Mouse (Mus musculus): ENCODE measurements around the gene Olfr792. TPM values are rescaled to one million over a fixed set of nuclear protein-coding genes. Genes with fewer than 3 reads are reported as not detected.

The Olfr792 gene
- 0.13 TPM for polyA plus RNA-seq (2014; fragmentation: Illumina TruSeq; extraction: RNeasy Lipid Tissue Mini Kit (QIAGEN cat#74804); ENCODE audit: low read depth, low replicate concordance)

GRCm38 (mm10) chr10:129538862-129539261 is at the start of gene Olfr792:
Olfr792 (plus strand) TSS chr10:129539162.

GRCm38 (mm10) chr10:129498192-129498591 is 40.8 kb upstream of the Olfr792 start, which contains the start of gene Olfr790:
Olfr790 (plus strand) TSS chr10:129498492.

GRCm38 (mm10) chr10:129521492-129521891 is 17.5 kb upstream of the Olfr792 start, which contains the start of gene Olfr791:
Olfr791 (plus strand) TSS chr10:129521792.

GRCm38 (mm10) chr10:129567355-129567754 is 28.4 kb downstream of the Olfr792 start, which contains the start of gene Olfr794:
Olfr794 (plus strand) TSS chr10:129567655.

Other genes starting within 250 kb of the Olfr792 start
- not detected for gene Olfr780, start 221.0 kb upstream of the Olfr792 start, polyA plus RNA-seq (2014; fragmentation: Illumina TruSeq; extraction: RNeasy Lipid Tissue Mini Kit (QIAGEN cat#74804); ENCODE audit: low read depth, low replicate concordance)
- gene Olfr781, start 210.3 kb upstream of the Olfr792 start, polyA plus RNA-seq (2014; fragmentation: Illumina TruSeq; extraction: RNeasy Lipid Tissue Mini Kit (QIAGEN cat#74804); ENCODE audit: low read depth, low replicate concordance) = not detected
- gene Olfr782, start 190.3 kb upstream of the Olfr792 start, polyA plus RNA-seq (2014; fragmentation: Illumina TruSeq; extraction: RNeasy Lipid Tissue Mini Kit (QIAGEN cat#74804); ENCODE audit: low read depth, low replicate concordance) = not detected
- gene Olfr784, start 155.1 kb upstream of the Olfr792 start, polyA plus RNA-seq (2014; fragmentation: Illumina TruSeq; extraction: RNeasy Lipid Tissue Mini Kit (QIAGEN cat#74804); ENCODE audit: low read depth, low replicate concordance) = not detected
- not detected for gene Olfr785, start 133.7 kb upstream of the Olfr792 start, polyA plus RNA-seq (2014; fragmentation: Illumina TruSeq; extraction: RNeasy Lipid Tissue Mini Kit (QIAGEN cat#74804); ENCODE audit: low read depth, low replicate concordance)
- gene Olfr786, start 111.9 kb upstream of the Olfr792 start, polyA plus RNA-seq (2014; fragmentation: Illumina TruSeq; extraction: RNeasy Lipid Tissue Mini Kit (QIAGEN cat#74804); ENCODE audit: low read depth, low replicate concordance) = not detected
- gene Olfr787, start 77.3 kb upstream of the Olfr792 start, polyA plus RNA-seq (2014; fragmentation: Illumina TruSeq; extraction: RNeasy Lipid Tissue Mini Kit (QIAGEN cat#74804); ENCODE audit: low read depth, low replicate concordance) = 2.5 TPM
- gene Olfr788, start 68.2 kb upstream of the Olfr792 start, polyA plus RNA-seq (2014; fragmentation: Illumina TruSeq; extraction: RNeasy Lipid Tissue Mini Kit (QIAGEN cat#74804); ENCODE audit: low read depth, low replicate concordance) = 2.0 TPM
- 0.25 TPM for gene Olfr789, start 54.4 kb upstream of the Olfr792 start, polyA plus RNA-seq (2014; fragmentation: Illumina TruSeq; extraction: RNeasy Lipid Tissue Mini Kit (QIAGEN cat#74804); ENCODE audit: low read depth, low replicate concordance)
- 0.53 TPM for gene Olfr790, start 40.7 kb upstream of the Olfr792 start, polyA plus RNA-seq (2014; fragmentation: Illumina TruSeq; extraction: RNeasy Lipid Tissue Mini Kit (QIAGEN cat#74804); ENCODE audit: low read depth, low replicate concordance)
- gene Olfr791, start 17.4 kb upstream of the Olfr792 start, polyA plus RNA-seq (2014; fragmentation: Illumina TruSeq; extraction: RNeasy Lipid Tissue Mini Kit (QIAGEN cat#74804); ENCODE audit: low read depth, low replicate concordance) = not detected
- 0.08 TPM for gene Olfr794, start 28.5 kb downstream of the Olfr792 start, polyA plus RNA-seq (2014; fragmentation: Illumina TruSeq; extraction: RNeasy Lipid Tissue Mini Kit (QIAGEN cat#74804); ENCODE audit: low read depth, low replicate concordance)
- not detected for gene Olfr796, start 73.4 kb downstream of the Olfr792 start, polyA plus RNA-seq (2014; fragmentation: Illumina TruSeq; extraction: RNeasy Lipid Tissue Mini Kit (QIAGEN cat#74804); ENCODE audit: low read depth, low replicate concordance)
- gene Olfr798, start 88.8 kb downstream of the Olfr792 start, polyA plus RNA-seq (2014; fragmentation: Illumina TruSeq; extraction: RNeasy Lipid Tissue Mini Kit (QIAGEN cat#74804); ENCODE audit: low read depth, low replicate concordance) = not detected
- gene Olfr799, start 98.3 kb downstream of the Olfr792 start, polyA plus RNA-seq (2014; fragmentation: Illumina TruSeq; extraction: RNeasy Lipid Tissue Mini Kit (QIAGEN cat#74804); ENCODE audit: low read depth, low replicate concordance) = not detected
- not detected for gene Olfr800, start 118.5 kb downstream of the Olfr792 start, polyA plus RNA-seq (2014; fragmentation: Illumina TruSeq; extraction: RNeasy Lipid Tissue Mini Kit (QIAGEN cat#74804); ENCODE audit: low read depth, low replicate concordance)
- gene Olfr801, start 134.7 kb downstream of the Olfr792 start, polyA plus RNA-seq (2014; fragmentation: Illumina TruSeq; extraction: RNeasy Lipid Tissue Mini Kit (QIAGEN cat#74804); ENCODE audit: low read depth, low replicate concordance) = not detected
- not detected for gene Olfr802, start 149.0 kb downstream of the Olfr792 start, polyA plus RNA-seq (2014; fragmentation: Illumina TruSeq; extraction: RNeasy Lipid Tissue Mini Kit (QIAGEN cat#74804); ENCODE audit: low read depth, low replicate concordance)
- gene Olfr803, start 155.1 kb downstream of the Olfr792 start, polyA plus RNA-seq (2014; fragmentation: Illumina TruSeq; extraction: RNeasy Lipid Tissue Mini Kit (QIAGEN cat#74804); ENCODE audit: low read depth, low replicate concordance) = not detected
- not detected for gene Olfr804, start 164.0 kb downstream of the Olfr792 start, polyA plus RNA-seq (2014; fragmentation: Illumina TruSeq; extraction: RNeasy Lipid Tissue Mini Kit (QIAGEN cat#74804); ENCODE audit: low read depth, low replicate concordance)
- gene Olfr805, start 190.2 kb downstream of the Olfr792 start, polyA plus RNA-seq (2014; fragmentation: Illumina TruSeq; extraction: RNeasy Lipid Tissue Mini Kit (QIAGEN cat#74804); ENCODE audit: low read depth, low replicate concordance) = not detected
- not detected for gene Olfr806, start 202.8 kb downstream of the Olfr792 start, polyA plus RNA-seq (2014; fragmentation: Illumina TruSeq; extraction: RNeasy Lipid Tissue Mini Kit (QIAGEN cat#74804); ENCODE audit: low read depth, low replicate concordance)
- not detected for gene Olfr807, start 218.6 kb downstream of the Olfr792 start, polyA plus RNA-seq (2014; fragmentation: Illumina TruSeq; extraction: RNeasy Lipid Tissue Mini Kit (QIAGEN cat#74804); ENCODE audit: low read depth, low replicate concordance)
- gene Olfr808, start 226.3 kb downstream of the Olfr792 start, polyA plus RNA-seq (2014; fragmentation: Illumina TruSeq; extraction: RNeasy Lipid Tissue Mini Kit (QIAGEN cat#74804); ENCODE audit: low read depth, low replicate concordance) = not detected
- not detected for gene Olfr809, start 235.5 kb downstream of the Olfr792 start, polyA plus RNA-seq (2014; fragmentation: Illumina TruSeq; extraction: RNeasy Lipid Tissue Mini Kit (QIAGEN cat#74804); ENCODE audit: low read depth, low replicate concordance)